ENCODE assay signal across 8 mouse cellular contexts in genomic region chr7:127708207-127709078, GRCm38 (mm10). TPM values are rescaled to one million over a fixed set of nuclear protein-coding genes. Genes with fewer than 3 reads are reported as not detected.
DNase-seq lines count a peak whose midpoint lies in the region; ATAC-seq lines count a peak whose summit lies in the region.

Gene Bcl7c (minus strand): TSS chr7:127708933.

- H3K9ac ChIP-seq in lung, embryonic 16.5 days (ENCODE audit: low read length): peak within 1 kb of the TSS; percentile 87

- under 1% methylated on average over 66 of the region's 90 CpGs for whole genome bisulfite sequencing in lung, embryonic 16.5 days

- H3K4me2 ChIP-seq in lung, embryonic 16.5 days (ENCODE audit: low read depth, low read length): peak within 1 kb of the TSS; percentile 92

- peak within 1 kb of the TSS; percentile 99 for H3K27ac ChIP-seq in lung, embryonic 16.5 days (ENCODE audit: low read length)

- H3K4me1 ChIP-seq in lung, embryonic 16.5 days (replicated peaks; ENCODE audit: control insufficient read depth, insufficient read depth, low read length): peaks cover 32% of the 10 kb centered on the region

- peak within 1 kb of the TSS; percentile 81 for H3K4me3 ChIP-seq in lung, embryonic 16.5 days (ENCODE audit: low read length)

- H3K9me3 ChIP-seq in lung, embryonic 16.5 days (ENCODE audit: control insufficient read depth, low read length): no peaks in the 10 kb centered on the region

- no peaks in the 10 kb centered on the region for H3K27me3 ChIP-seq in lung, embryonic 16.5 days (ENCODE audit: control insufficient read depth, insufficient read depth, low read depth, low read length)

- peaks cover 10% of the 10 kb centered on the region for H3K36me3 ChIP-seq in lung, embryonic 16.5 days (ENCODE audit: control insufficient read depth, insufficient read depth, low read length)

- DNase-seq in Muller cell, postnatal 12 days (ENCODE audit: inconsistent ontology term): peak; percentile 98
- DNase-seq in cerebellum, adult 8-10 months: peak; percentile 81
- peak; percentile 93 for DNase-seq in forelimb bud, embryonic 11.5 days (ENCODE audit: low read depth, low spot score)
- peak; percentile 96 for DNase-seq in heart, postnatal 4 days
- DNase-seq in layer of hippocampus, adult 9-11 months: peak; percentile 91
- peak; percentile 90 for DNase-seq in ovary, adult 18-20 months (ENCODE audit: low spot score)
- peak; percentile 70 for DNase-seq in thymus, postnatal 0 days (ENCODE audit: low spot score)

- peak; percentile 86 for ATAC-seq in lung, embryonic 16.5 days (ENCODE audit: low read depth)

RNA-seq across cellular contexts. Expression of gene Bcl7c, which starts in this region (rescaled TPM):
- 10 to 100 TPM; 67.6 to 71.1 TPM for total RNA-seq in heart, postnatal 4 days (2021)
- 40.5 and 46.1 TPM in 2 replicates for polyA plus RNA-seq in lung, embryonic 16.5 days (2015; fragmentation: Nextera tagmentation; extraction: Ambion mirVana)
- polyA plus RNA-seq in thymus, postnatal 0 days (2015; fragmentation: Nextera tagmentation; extraction: Ambion mirVana): 98.1 and 112 TPM in 2 replicates

Comparison
In these comparisons a context has a peak if more than half of its experiments do, and no peak if none do; other contexts are left out.
1. Peak in every context shown above with its lines: DNase-seq, ATAC-seq, H3K4me3 ChIP-seq and H3K27ac ChIP-seq.